Mouse (Mus musculus) testis, adult 2 months (tissue): ENCODE data around the gene Tjp3.

ENCODE experiments used
- CTCF ChIP-seq: fragments of 200-500 bp; IDR thresholded peaks from 2 replicates; pipeline ENCODE4 v1.5.1; 2012; ENCODE audit warnings: low read depth, mild to moderate bottlenecking, inconsistent platforms, low read length, moderate library complexity; ENCODE audit not compliant: control insufficient read depth, insufficient read depth, insufficient replicate concordance
- POLR2A ChIP-seq: fragments of 200-500 bp; IDR thresholded peaks from 2 replicates; pipeline ENCODE4 v1.6.1; 2012; ENCODE audit warnings: low read depth, mild to moderate bottlenecking, inconsistent platforms, low read length, moderate library complexity; ENCODE audit not compliant: control insufficient read depth

DNA sequence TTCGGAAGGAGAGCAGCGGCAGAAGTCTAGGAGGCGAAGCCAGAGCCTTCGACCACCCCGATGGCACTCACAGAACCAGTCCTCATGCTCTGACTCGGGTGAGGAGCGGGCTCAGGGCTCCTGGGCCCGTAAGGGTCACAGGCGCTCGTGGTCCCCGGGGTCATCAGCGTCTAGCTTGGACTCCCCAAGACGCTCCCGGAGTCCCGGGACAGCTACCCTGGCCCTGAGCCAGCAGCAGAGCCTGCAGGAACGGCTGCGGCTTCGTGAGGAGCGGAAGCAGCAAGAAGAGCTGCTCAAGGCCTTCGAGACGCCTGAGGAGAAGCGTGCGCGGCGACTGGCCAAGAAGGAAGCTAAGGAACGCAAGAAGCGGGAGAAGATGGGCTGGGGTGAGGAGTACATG, 31.1 kb upstream of the Tjp3 start:
- TF ChIP-seq CTCF: no peak
- TF ChIP-seq POLR2A: no peak
